Mouse (Mus musculus) small intestine, adult 10 weeks (tissue): Measurements from ENCODE around the gene Klhl20. TPM values are rescaled to one million over a fixed set of nuclear protein-coding genes. Genes with fewer than 3 reads are reported as not detected.

Experiments used
- polyA plus RNA-seq: library from polyadenylated mRNA; stranded (reverse); fragments of 350-450 nt; fragmentation: Illumina TruSeq; extraction: RNeasy Lipid Tissue Mini Kit (QIAGEN cat#74804); gene quantifications from one replicate; pipeline ENCODE4 v1.2.3, GENCODE M21; 2014; ENCODE audit warnings: low replicate concordance

The Klhl20 gene
- 21.8 TPM for polyA plus RNA-seq

DNA sequence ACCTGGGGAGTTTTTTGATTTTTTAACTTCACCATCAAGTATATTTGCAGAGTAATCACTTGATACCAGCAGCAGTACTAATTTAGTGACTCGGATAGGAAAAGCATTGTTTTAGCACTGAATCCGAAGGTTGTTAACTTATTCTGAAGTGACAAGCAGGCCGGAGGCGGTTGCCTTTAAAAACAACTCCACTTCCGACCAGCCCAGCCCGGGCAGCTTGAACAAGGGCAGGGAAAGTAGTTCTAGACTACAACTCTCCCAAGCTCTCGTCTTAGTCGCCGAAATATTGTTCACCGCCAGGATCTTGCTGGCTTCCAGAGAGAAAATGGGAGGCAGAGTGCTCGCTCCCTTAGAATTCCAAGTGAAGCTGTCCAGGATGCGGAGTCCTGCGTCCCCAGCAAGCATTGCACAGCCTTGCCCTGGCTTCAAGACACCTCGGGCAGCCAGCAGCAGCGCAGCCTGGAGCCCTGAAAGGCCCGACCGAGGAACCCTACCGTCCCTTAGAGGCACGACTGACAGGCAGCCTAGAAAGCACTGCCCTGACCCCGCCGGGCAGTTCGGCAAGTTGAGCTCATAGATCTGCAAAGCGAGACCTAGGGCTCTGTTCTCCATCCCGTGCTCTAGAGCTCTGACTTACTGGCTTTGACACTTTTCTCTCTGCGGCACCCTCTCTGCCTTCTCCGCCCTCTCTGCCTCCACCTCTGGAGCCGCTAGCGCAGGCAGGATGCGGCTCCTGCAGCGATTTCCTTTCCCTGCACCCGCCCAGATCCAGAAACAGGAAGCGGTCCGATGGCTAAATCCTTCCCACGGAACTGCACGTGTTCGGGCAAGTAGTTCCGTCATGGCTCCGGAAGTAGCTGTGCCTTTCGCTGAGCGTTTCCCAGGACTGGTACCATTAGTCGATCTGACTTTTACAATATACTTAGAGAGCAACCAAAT lies at the start of gene Klhl20:
Gene Klhl20, minus strand, starts transcription at position 786 of the 939 bp plus-strand sequence.

DNA sequence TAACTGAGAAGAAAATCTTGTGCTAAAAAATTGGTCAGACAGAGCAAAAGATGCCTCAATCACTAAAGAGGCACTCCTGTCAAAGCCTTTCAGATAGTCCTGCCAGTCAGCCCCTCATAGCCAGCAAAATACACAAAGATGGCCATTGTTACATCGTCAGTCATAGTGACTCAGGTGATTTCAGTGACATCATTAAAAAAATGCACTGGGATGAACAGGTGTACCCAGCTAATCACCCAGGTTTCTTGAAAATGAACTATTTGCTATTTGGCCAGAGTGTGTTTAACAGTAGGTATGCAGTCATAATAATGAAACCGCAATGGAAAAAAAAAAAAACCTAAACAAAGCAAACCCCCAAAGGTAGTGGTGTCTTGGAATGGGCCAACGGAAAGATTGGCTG lies 27.9 kb upstream of the Klhl20 start, which contains the start of gene Tex50:
Gene Tex50, minus strand, starts transcription at position 101 of the 400 bp plus-strand sequence.

DNA sequence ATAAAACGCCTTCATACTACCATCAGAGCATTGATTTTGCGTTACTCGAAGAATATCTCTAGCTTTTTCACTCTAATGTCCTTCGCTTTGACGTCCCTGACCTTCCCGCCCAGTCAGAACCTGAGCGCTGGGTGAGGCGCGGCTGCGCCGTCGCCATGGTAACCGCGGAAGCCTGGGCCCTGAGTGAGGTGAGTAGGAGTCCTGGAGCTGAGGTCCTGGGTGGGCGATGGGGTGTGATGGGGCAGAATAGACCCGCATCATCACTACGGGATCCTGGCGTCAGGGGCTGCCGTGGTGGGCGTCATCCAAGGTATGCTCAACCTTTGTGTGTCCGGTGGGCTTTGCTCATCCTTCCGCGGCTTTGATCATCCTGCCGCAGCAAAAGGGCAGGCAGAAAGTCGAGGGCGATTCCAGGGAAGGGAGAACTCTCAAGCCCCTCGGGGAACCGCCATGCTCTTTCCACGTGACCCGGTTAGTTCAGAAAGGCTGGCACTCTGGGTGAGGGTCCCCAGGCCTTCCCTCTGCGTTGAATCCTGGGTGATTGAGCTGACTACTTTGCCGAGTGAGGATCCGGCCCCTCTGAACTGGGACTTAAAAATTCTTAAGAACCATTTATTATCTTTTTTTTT lies 11.3 kb upstream of the Klhl20 start, which contains the start of gene Ankrd45:
Gene Ankrd45, plus strand, starts transcription at position 161 of the 629 bp plus-strand sequence.

DNA sequence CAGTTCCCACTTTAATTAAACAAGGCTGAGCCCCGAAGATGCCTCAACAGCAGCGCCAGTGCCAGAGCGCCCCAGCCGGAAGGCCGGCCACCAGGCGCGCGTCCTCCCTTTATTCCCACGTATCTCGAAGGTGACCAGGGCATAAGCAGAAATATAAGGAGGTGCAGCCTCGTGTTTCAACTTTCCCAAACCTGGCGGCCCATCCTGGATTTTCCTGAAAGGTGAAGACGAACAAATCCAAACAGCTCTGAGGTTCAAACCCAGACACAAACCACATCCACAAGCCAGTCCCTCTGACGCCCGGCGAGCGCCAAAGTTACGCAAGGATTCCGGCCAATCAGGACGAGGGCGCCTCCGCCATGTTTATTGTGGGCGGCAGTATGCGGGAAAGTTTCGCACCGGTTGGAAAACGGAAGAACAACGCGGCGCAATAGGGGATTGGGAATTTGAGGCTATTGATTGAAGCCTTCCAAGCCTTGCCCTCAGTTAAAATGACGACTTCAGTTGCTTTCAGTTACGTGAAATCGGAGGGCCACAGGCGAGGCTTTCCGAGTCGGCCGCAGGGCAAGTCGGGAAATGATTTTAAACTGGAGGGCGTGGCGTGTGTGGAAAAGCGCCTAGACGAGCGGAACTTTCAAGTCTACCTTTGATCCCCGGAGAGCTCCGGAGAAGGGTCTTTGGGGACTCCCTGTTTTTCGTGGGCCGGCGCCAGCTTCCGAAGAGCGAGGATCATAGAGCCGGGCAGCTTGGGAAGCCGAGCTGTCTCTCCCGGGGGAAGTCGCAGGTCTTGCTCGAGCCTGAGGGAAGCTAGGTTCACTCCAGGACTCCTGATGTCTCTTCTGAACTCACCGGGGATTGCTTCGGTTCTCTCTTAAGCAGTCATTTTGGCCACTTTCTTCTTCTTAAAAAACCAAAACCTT lies 60.7 kb downstream of the Klhl20 start, which contains the start of the genes Dars2 and Cenpl:
Gene Dars2, minus strand, starts transcription at position 307 of the 920 bp plus-strand sequence.
Gene Cenpl, plus strand, starts transcription at position 362 of the 920 bp plus-strand sequence.

Other genes starting within 250 kb of the Klhl20 start
- gene Rc3h1, start 225.1 kb downstream of the Klhl20 start, polyA plus RNA-seq = 33.2 TPM
- gene Serpinc1, start 152.9 kb downstream of the Klhl20 start, polyA plus RNA-seq = 1.2 TPM
- 4.3 TPM for gene Zbtb37, start 96.7 kb downstream of the Klhl20 start, polyA plus RNA-seq
- gene Dars2, start 60.9 kb downstream of the Klhl20 start, polyA plus RNA-seq = 12.8 TPM
- gene Cenpl, start 60.8 kb downstream of the Klhl20 start, polyA plus RNA-seq = 46.5 TPM
- gene Ankrd45, start 11.2 kb upstream of the Klhl20 start, polyA plus RNA-seq = 0.33 TPM
- not detected for gene Tex50, start 27.8 kb upstream of the Klhl20 start, polyA plus RNA-seq
- 184 TPM for gene Prdx6, start 119.7 kb upstream of the Klhl20 start, polyA plus RNA-seq